Mouse (Mus musculus) cerebellum, postnatal 25 days (tissue): ENCODE data around the gene Trim11.

Experiments used
- DNase-seq, 2 experiments: peaks; one replicate each; pipeline ENCODE4 v3.0.0; 2021; ENCODE audit warnings: mixed read lengths in 2 of 2

Gene Trim11

GRCm38 (mm10) chr11:58978027-58978705 lies at the start of gene Trim11:
Gene Trim11, plus strand, starts transcription at chr11:58978093.
- peak; percentile 75 to 76 for DNase-seq

- DNase-seq = no peak
Measured at GRCm38 (mm10) chr11:58929055-58929454, 48.8 kb upstream of the Trim11 start.

GRCm38 (mm10) chr11:58929641-58930040 lies 48.3 kb upstream of the Trim11 start:
- DNase-seq = no peak

GRCm38 (mm10) chr11:58930254-58930653 lies 47.6 kb upstream of the Trim11 start:
- DNase-seq = no peak

- no peak for DNase-seq
Measured at GRCm38 (mm10) chr11:58931576-58931975, 46.3 kb upstream of the Trim11 start.

GRCm38 (mm10) chr11:58937909-58938308 lies 40.0 kb upstream of the Trim11 start:
- peak in 1 of 2 experiments; percentile 31 for DNase-seq

GRCm38 (mm10) chr11:58938322-58939087 lies 39.4 kb upstream of the Trim11 start, which contains the start of gene Rnf187:
Gene Rnf187, minus strand, starts transcription at chr11:58938916.
- DNase-seq = peak; percentile 97

- no peak for DNase-seq
Measured at GRCm38 (mm10) chr11:58939088-58939439, 38.8 kb upstream of the Trim11 start.

- DNase-seq = no peak
Measured at GRCm38 (mm10) chr11:58944136-58944535, 33.8 kb upstream of the Trim11 start.

GRCm38 (mm10) chr11:58947306-58947705 lies 30.6 kb upstream of the Trim11 start:
- no peak for DNase-seq

GRCm38 (mm10) chr11:58947798-58948528 lies 29.9 kb upstream of the Trim11 start:
- DNase-seq = peak; percentile 82 to 85

GRCm38 (mm10) chr11:58948542-58949479 lies 29.1 kb upstream of the Trim11 start, which contains the start of gene Hist3h2ba:
Gene Hist3h2ba, plus strand, starts transcription at chr11:58948920.
- peak; percentile 88 to 92 for DNase-seq

- peak; percentile 77 to 83 for DNase-seq
Measured at GRCm38 (mm10) chr11:58949480-58950431, 28.1 kb upstream of the Trim11 start.

GRCm38 (mm10) chr11:58951210-58951609 lies 26.7 kb upstream of the Trim11 start:
- DNase-seq = no peak

GRCm38 (mm10) chr11:58953351-58954169 lies 24.3 kb upstream of the Trim11 start:
- DNase-seq = peak in 1 of 2 experiments; percentile 70

- DNase-seq = peak in 1 of 2 experiments; percentile 90
Measured at GRCm38 (mm10) chr11:58954170-58954419, 23.8 kb upstream of the Trim11 start.

- peak; percentile 88 to 90 for DNase-seq
Measured at GRCm38 (mm10) chr11:58954420-58955142, 23.3 kb upstream of the Trim11 start, which contains the start of the genes Hist3h2a and Trim17. Gene Hist3h2a, plus strand, starts transcription at chr11:58954685. Gene Trim17, plus strand, starts transcription at chr11:58954685.

GRCm38 (mm10) chr11:58955143-58955867 lies 22.6 kb upstream of the Trim11 start:
- peak in 1 of 2 experiments; percentile 50 for DNase-seq

GRCm38 (mm10) chr11:58955868-58956257 lies 22.0 kb upstream of the Trim11 start:
- DNase-seq = no peak
